Mouse (Mus musculus) brain, embryonic 14.5 days (tissue): ENCODE data around the gene Onecut1.

ENCODE experiments used
- CTCF ChIP-seq: fragments of 200-500 bp; IDR thresholded peaks from 2 replicates; pipeline ENCODE4 v1.5.1; 2012; ENCODE audit warnings: inconsistent platforms, mild to moderate bottlenecking, moderate library complexity, borderline replicate concordance; ENCODE audit not compliant: insufficient read depth, insufficient read length; ENCODE audit errors: extremely low read depth
- POLR2A ChIP-seq: fragments of 200-500 bp; IDR thresholded peaks from 2 replicates; pipeline ENCODE4 v1.6.1; 2012; ENCODE audit warnings: mild to moderate bottlenecking, inconsistent platforms, borderline replicate concordance; ENCODE audit not compliant: poor library complexity, insufficient read depth, insufficient read length, severe bottlenecking; ENCODE audit errors: extremely low read depth

DNA sequence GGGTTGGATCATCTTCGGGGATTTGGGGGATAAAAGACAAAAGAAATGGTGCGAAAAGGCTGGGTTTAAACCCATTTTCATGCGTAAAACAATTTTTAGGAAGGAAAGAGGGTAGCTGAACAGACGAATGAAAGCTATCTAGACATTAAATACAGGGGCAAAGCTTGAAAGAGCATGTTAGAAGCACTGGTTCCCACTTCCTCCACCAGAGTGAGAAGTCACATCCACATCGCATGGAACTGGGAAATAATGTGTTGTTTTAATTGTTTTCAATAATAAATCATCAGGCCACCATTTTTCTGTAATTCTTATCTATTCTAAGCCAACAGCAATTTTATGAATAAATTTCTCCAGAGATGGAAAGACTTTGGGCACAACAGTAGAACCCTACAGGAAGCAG is 3.6 kb upstream of the Onecut1 start:
- TF ChIP-seq CTCF (no peak), POLR2A (no peak)
